Mouse (Mus musculus): Measurements from ENCODE around the gene Tmem175. TPM values are rescaled to one million over a fixed set of nuclear protein-coding genes. Genes with fewer than 3 reads are reported as not detected.

Gene Tmem175
- polyA plus RNA-seq, 1 experiment from 2014 or later: 29.4 TPM

Other genes with a start within 250 kb of the Tmem175 start
- gene Pde6b, start 241.4 kb upstream of the Tmem175 start, polyA plus RNA-seq (2015; fragmentation: Nextera tagmentation; extraction: Ambion mirVana): 0.15 and 0.24 TPM in 2 replicates
- 360 and 374 TPM in 2 replicates for gene Atp5k, start 195.3 kb upstream of the Tmem175 start, polyA plus RNA-seq (2015; fragmentation: Nextera tagmentation; extraction: Ambion mirVana)
- gene Mfsd7a, start 180.9 kb upstream of the Tmem175 start, polyA plus RNA-seq (2015; fragmentation: Nextera tagmentation; extraction: Ambion mirVana): 0.65 and 1.1 TPM in 2 replicates
- gene Pcgf3, start 168.5 kb upstream of the Tmem175 start, polyA plus RNA-seq (2015; fragmentation: Nextera tagmentation; extraction: Ambion mirVana): 19.5 and 20.9 TPM in 2 replicates
- 0.38 and 0.89 TPM in 2 replicates for gene Cplx1, start 79.7 kb upstream of the Tmem175 start, polyA plus RNA-seq (2015; fragmentation: Nextera tagmentation; extraction: Ambion mirVana)
- 47.9 and 56.4 TPM in 2 replicates for gene Gak, start within 50 bp of the Tmem175 start, polyA plus RNA-seq (2015; fragmentation: Nextera tagmentation; extraction: Ambion mirVana)
- 17.3 and 18.1 TPM in 2 replicates for gene Idua, start 30.6 kb downstream of the Tmem175 start, polyA plus RNA-seq (2015; fragmentation: Nextera tagmentation; extraction: Ambion mirVana)
- gene Dgkq, start 39.9 kb downstream of the Tmem175 start, polyA plus RNA-seq (2015; fragmentation: Nextera tagmentation; extraction: Ambion mirVana): 14.6 and 17.4 TPM in 2 replicates
- gene Slc26a1, start 45.8 kb downstream of the Tmem175 start, polyA plus RNA-seq (2015; fragmentation: Nextera tagmentation; extraction: Ambion mirVana): 0.93 and 0.96 TPM in 2 replicates
- gene Fgfrl1, start 62.6 kb downstream of the Tmem175 start, polyA plus RNA-seq (2015; fragmentation: Nextera tagmentation; extraction: Ambion mirVana): 29.0 and 29.4 TPM in 2 replicates
- gene Rnf212, start 145.2 kb downstream of the Tmem175 start, polyA plus RNA-seq (2015; fragmentation: Nextera tagmentation; extraction: Ambion mirVana): not detected in 2 replicates
- not detected in 2 replicates for gene Tmed11, start 165.6 kb downstream of the Tmem175 start, polyA plus RNA-seq (2015; fragmentation: Nextera tagmentation; extraction: Ambion mirVana)
- gene Vmn2r8, start 179.1 kb downstream of the Tmem175 start, polyA plus RNA-seq (2015; fragmentation: Nextera tagmentation; extraction: Ambion mirVana): not detected in 2 replicates
- gene Vmn2r9, start 222.8 kb downstream of the Tmem175 start, polyA plus RNA-seq (2015; fragmentation: Nextera tagmentation; extraction: Ambion mirVana): 0.01 TPM in 1 of 2 replicates, not detected in the other

All from embryonic facial prominence, embryonic 15.5 days (tissue).